Mouse (Mus musculus) ES-E14 (cell line): ENCODE data around the gene Dynlt1b. TPM values are rescaled to one million over a fixed set of nuclear protein-coding genes. Genes with fewer than 3 reads are reported as not detected.
"Not testable (repeated sequence)": the region's sequence is repeated elsewhere in the genome, so short reads cannot be mapped to it uniquely, and the experiment has no call there.

Source experiments
- DNase-seq: peaks from one replicate; pipeline ENCODE4 v3.0.0-alpha.2; 2013; ENCODE audit warnings: low read depth, low spot score
- H3K27ac ChIP-seq: 2 replicates; pipeline ENCODE4 v1.5.1; 2012; ENCODE audit warnings: low read depth, mild to moderate bottlenecking, low read length, moderate library complexity, mixed read lengths; ENCODE audit not compliant: poor library complexity, insufficient read depth, severe bottlenecking
- H3K36me3 ChIP-seq: 2 replicates; pipeline ENCODE4 v1.6.1; 2012; ENCODE audit warnings: mild to moderate bottlenecking, low read length, moderate library complexity, mixed read lengths; ENCODE audit not compliant: control insufficient read depth, poor library complexity, insufficient read depth, severe bottlenecking
- H3K4me1 ChIP-seq, 2 experiments: fragments of 150-350 bp in 1 of 2; sonication (generic) in 1 of 2; 2 replicates each; pipeline ENCODE4 v1.6.1; 2012; ENCODE audit warnings: low read length in 2 of 2, mild to moderate bottlenecking in 1 of 2, mixed read lengths in 1 of 2; ENCODE audit not compliant: control insufficient read depth in 2 of 2, insufficient read depth in 2 of 2, poor library complexity in 1 of 2
- H3K4me3 ChIP-seq, 2 experiments: fragments of 150-350 bp in 1 of 2; sonication (generic) in 1 of 2; 2 replicates each; pipeline ENCODE4 v1.5.1; 2012; ENCODE audit warnings: low read length in 2 of 2, low read depth in 1 of 2, mild to moderate bottlenecking in 1 of 2, mixed read lengths in 1 of 2; ENCODE audit not compliant: insufficient read depth in 1 of 2, poor library complexity in 1 of 2, severe bottlenecking in 1 of 2
- H3K9ac ChIP-seq: 2 replicates; pipeline ENCODE4 v1.6.1; 2012; ENCODE audit warnings: low read depth, mild to moderate bottlenecking, low read length, mixed read lengths; ENCODE audit not compliant: poor library complexity, insufficient read depth, severe bottlenecking
- H3K9me3 ChIP-seq: fragments of 150-350 bp; sonication (generic); 2 replicates; pipeline ENCODE4 v1.6.1; 2012; ENCODE audit warnings: low read depth, mild to moderate bottlenecking, low read length; ENCODE audit not compliant: control insufficient read depth, insufficient read depth
- in situ Hi-C, 2 experiments: fragments of 600-800 bp; cut with MboI; formaldehyde crosslinking; loops; one replicate each; pipeline ENCODE4 v1.15.1; 2025; ENCODE audit warnings: low sequenced_read_pairs in 2 of 2, inconsistent platforms in 1 of 2; ENCODE audit not compliant: unreplicated experiment in 2 of 2
- total RNA-seq: library from RNA; depleted of rRNA; stranded (reverse); fragments of 300-350 nt; gene quantifications from 2 replicates; pipeline ENCODE4 v1.2.3, GENCODE M21; 2012; rRNA removed

Dynlt1b gene
- total RNA-seq, 1 experiment = 557 TPM

GRCm38 (mm10) chr17:6476495-6476947 lies 46.6 kb downstream of the Dynlt1b start:
- H3K36me3 ChIP-seq, H3K4me1 ChIP-seq, H3K9me3 ChIP-seq, H3K27ac ChIP-seq, in situ Hi-C loops: not testable (repeated sequence)
- Histone ChIP-seq H3K9ac (peak overlapping the region; percentile 73), H3K4me3 (peak overlapping the region; percentile 71 to 85)
- peak; percentile 46 for DNase-seq

- H3K9me3 ChIP-seq, DNase-seq, H3K27ac ChIP-seq, H3K4me1 ChIP-seq, in situ Hi-C loops, H3K36me3 ChIP-seq: not testable (repeated sequence)
- Histone ChIP-seq H3K9ac (peak overlapping the region; percentile 73), H3K4me3 (peak overlapping the region; percentile 71 to 85)
These were observed 47.1 kb downstream of the Dynlt1b start for GRCm38 (mm10) chr17:6477026-6477425.

GRCm38 (mm10) chr17:6480855-6481589 lies 51.1 kb downstream of the Dynlt1b start:
- H3K4me1 ChIP-seq, H3K4me3 ChIP-seq, in situ Hi-C loops, H3K27ac ChIP-seq, H3K9ac ChIP-seq, H3K9me3 ChIP-seq, H3K36me3 ChIP-seq: not testable (repeated sequence)
- DNase-seq = peak; percentile 21

- H3K4me1 ChIP-seq, H3K27ac ChIP-seq, H3K36me3 ChIP-seq, DNase-seq, in situ Hi-C loops, H3K9ac ChIP-seq, H3K9me3 ChIP-seq, H3K4me3 ChIP-seq: not testable (repeated sequence)
These were observed 51.7 kb downstream of the Dynlt1b start for GRCm38 (mm10) chr17:6481590-6481963.

- H3K9me3 ChIP-seq, H3K9ac ChIP-seq, in situ Hi-C loops, DNase-seq, H3K27ac ChIP-seq, H3K36me3 ChIP-seq, H3K4me1 ChIP-seq, H3K4me3 ChIP-seq: not testable (repeated sequence)
These were observed 52.3 kb downstream of the Dynlt1b start for GRCm38 (mm10) chr17:6482248-6482647.

Other genes with a start within 250 kb of the Dynlt1b start
- gene Tmem181a, start 173.3 kb upstream of the Dynlt1b start, total RNA-seq = 27.0 and 33.5 TPM in 2 replicates
- 10.1 and 13.3 TPM in 2 replicates for gene Dynlt1a, start 112.6 kb upstream of the Dynlt1b start, total RNA-seq
- gene Dynlt1c, start 171.6 kb downstream of the Dynlt1b start, total RNA-seq = 16.8 and 26.6 TPM in 2 replicates
- 164 and 165 TPM in 2 replicates for gene Dynlt1f, start 225.8 kb downstream of the Dynlt1b start, total RNA-seq
- 4.1 and 7.0 TPM in 2 replicates for gene Sytl3, start 229.0 kb downstream of the Dynlt1b start, total RNA-seq